Mouse (Mus musculus): ENCODE data around the gene Smad3. TPM values are rescaled to one million over a fixed set of nuclear protein-coding genes. Genes with fewer than 3 reads are reported as not detected.

Smad3 gene
- polyA plus RNA-seq, 1 experiment from 2014 or later = 5.3 TPM

- H3K4me1 ChIP-seq (replicated peaks; ENCODE audit: control insufficient read depth, insufficient read depth) = peaks cover 12% of the 10 kb centered on the region
Measured at GRCm38 (mm10) chr9:63701957-63702309, 55.9 kb downstream of the Smad3 start.

DNA sequence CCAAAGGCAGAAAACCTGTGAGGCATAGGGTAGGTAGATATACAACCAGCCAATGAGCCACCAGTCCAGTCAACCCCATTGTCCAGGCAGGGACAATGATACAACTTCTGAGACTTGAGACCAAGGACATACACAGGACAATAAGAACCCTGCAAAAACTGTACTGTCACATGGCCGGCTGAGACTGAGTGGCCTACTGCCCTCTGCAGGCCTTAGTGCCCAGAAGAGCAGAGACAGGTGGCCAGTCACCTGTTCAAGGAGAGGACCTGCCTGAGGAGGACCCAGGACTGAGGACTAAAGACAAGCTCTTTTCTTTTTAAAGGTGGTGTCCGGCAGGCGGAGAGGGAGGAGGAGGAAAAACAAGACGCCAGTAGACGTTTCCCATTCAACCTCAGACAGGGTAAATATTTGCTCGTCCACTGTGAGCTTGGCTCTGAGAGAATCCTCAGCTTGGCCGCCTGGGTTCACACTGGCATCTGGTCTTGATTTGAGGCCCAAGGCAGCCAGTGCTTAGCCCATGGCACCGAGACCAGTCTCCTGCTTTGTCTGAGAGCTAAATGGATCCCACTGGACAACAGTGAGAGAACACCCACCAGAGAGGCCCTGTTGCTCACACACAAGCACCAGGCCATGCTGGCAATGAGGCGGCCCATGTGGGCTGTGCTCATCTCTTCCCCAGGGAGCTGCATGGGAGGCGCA lies 56.4 kb downstream of the Smad3 start:
- Histone ChIP-seq H3K27me3 (ENCODE audit: control insufficient read depth, insufficient read depth, low read length) (no peaks in the 10 kb centered on the region), H3K4me1 (replicated peaks; ENCODE audit: control insufficient read depth, insufficient read depth) (peaks cover 8% of the 10 kb centered on the region; the same call in 1 of the 2 replicates), H3K4me3 (ENCODE audit: low read depth, low read length) (no peak overlapping the region), H3K36me3 (ENCODE audit: control insufficient read depth, insufficient read depth, low read length) (no peaks in the 10 kb centered on the region), H3K27ac (replicated peaks) (0 out of 2 replicates have a peak overlapping the region, but pooled peaks have one; percentile 35), H3K4me2 (replicated peaks; ENCODE audit: low read depth) (no peak overlapping the region), H3K9ac (ENCODE audit: low read length) (no peak overlapping the region), H3K9me3 (ENCODE audit: control insufficient read depth, low read length) (no peaks in the 10 kb centered on the region)
- ATAC-seq (ENCODE audit: low FRiP score, low TSS enrichment) (peak; percentile 33; the same call in 1 of the 2 replicates), DNase-seq (ENCODE audit: low spot score) (peak; percentile 38)
- TF ChIP-seq CTCF (IDR thresholded peaks at IDR 0.05; ENCODE audit: low read depth) (peak; percentile 51), EP300 (optimal IDR thresholded peaks at IDR 0.05) (no peak)
- WGBS = 67% methylated on average over 10 of the region's 10 CpGs

More at GRCm38 (mm10) chr9:63701957-63702309, 55.9 kb downstream of the Smad3 start:
- H3K27me3 ChIP-seq (ENCODE audit: control insufficient read depth, insufficient read depth, low read length) = no peaks in the 10 kb centered on the region
- H3K9me3 ChIP-seq (ENCODE audit: control insufficient read depth, low read length) = no peaks in the 10 kb centered on the region
- H3K36me3 ChIP-seq (ENCODE audit: control insufficient read depth, insufficient read depth, low read length) = no peaks in the 10 kb centered on the region
- H3K27ac ChIP-seq (replicated peaks) = 0 out of 2 replicates have a peak overlapping the region, but pooled peaks have one; percentile 35
- DNase-seq (ENCODE audit: low spot score) (no peak), ATAC-seq (ENCODE audit: low FRiP score, low TSS enrichment) (no peak)
- WGBS = 81% methylated on average over 4 of the region's 4 CpGs
- no peak overlapping the region for H3K4me2 ChIP-seq (replicated peaks; ENCODE audit: low read depth)
- TF ChIP-seq EP300 (optimal IDR thresholded peaks at IDR 0.05) = no peak
- no peak for TF ChIP-seq CTCF (IDR thresholded peaks at IDR 0.05; ENCODE audit: low read depth)
- H3K9ac ChIP-seq (ENCODE audit: low read length) = no peak overlapping the region
- no peak overlapping the region for H3K4me3 ChIP-seq (ENCODE audit: low read depth, low read length)

DNA sequence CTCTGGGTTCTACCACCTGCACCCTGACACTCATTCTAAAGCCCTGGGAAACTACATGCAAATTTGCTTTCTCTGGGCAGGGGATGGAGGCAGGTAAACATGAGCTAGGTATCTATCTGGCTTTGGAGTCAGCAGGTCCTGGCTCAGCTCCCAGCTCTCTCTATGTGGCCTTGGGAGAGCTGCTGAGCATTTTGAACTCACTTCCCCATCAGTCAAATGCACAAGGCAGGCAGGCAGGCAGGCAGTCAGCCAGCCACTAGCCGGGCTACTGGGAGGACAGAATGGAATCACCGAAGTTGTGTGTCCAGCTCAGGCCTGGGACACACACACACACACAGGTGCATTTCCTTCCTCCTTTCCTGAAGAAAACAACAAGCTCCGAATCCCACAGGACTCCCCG lies 58.6 kb downstream of the Smad3 start:
- Histone ChIP-seq H3K4me1 (replicated peaks; ENCODE audit: control insufficient read depth, insufficient read depth) (peaks cover 5% of the 10 kb centered on the region; the same call in 1 of the 2 replicates), H3K9ac (ENCODE audit: low read length) (no peak overlapping the region), H3K4me2 (replicated peaks; ENCODE audit: low read depth) (no peak overlapping the region), H3K4me3 (ENCODE audit: low read depth, low read length) (no peak overlapping the region), H3K27ac (replicated peaks) (no peak overlapping the region), H3K27me3 (ENCODE audit: control insufficient read depth, insufficient read depth, low read length) (no peaks in the 10 kb centered on the region), H3K9me3 (ENCODE audit: control insufficient read depth, low read length) (no peaks in the 10 kb centered on the region), H3K36me3 (ENCODE audit: control insufficient read depth, insufficient read depth, low read length) (no peaks in the 10 kb centered on the region)
- no peak for DNase-seq (ENCODE audit: low spot score)
- no peak for ATAC-seq (ENCODE audit: low FRiP score, low TSS enrichment)
- WGBS = 72% methylated on average over 4 of the region's 4 CpGs
- TF ChIP-seq EP300 (optimal IDR thresholded peaks at IDR 0.05) (no peak), CTCF (IDR thresholded peaks at IDR 0.05; ENCODE audit: low read depth) (no peak)

DNA sequence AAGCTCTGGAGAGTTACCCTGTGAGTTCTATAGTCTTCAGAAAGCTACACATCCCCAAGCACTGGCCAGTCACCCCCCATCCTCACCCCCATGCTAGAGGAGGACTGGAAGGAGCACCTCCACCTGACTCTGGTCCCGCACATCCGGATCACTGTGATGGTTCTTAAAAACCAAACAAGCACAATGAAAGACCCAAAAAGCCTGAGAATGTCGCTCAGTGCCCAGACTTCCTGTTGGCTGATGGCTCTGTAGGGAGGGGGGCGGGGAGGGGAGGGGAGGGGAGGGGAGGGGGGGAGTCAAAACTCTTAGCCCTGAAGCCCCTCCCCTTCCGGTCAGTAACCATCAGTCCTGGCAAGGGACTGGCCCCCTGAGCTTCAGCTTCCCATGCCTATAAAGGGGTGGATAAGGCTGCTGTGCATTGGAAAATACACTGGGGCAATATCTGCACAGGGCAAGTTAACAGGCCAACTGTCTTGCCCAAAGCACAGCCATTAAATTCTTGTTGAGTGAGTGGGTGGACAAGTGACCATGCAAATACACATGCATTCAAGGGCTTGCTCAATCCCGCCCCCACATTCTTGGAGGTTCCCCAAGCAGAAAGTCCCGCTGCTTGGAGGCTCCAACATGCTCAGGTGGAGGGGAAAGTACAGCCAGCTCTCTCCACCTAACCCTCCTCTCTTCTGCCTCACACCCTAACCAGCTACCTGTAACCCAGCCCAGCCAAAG lies 59.3 kb downstream of the Smad3 start:
- H3K4me3 ChIP-seq (ENCODE audit: low read depth, low read length) = no peak overlapping the region
- WGBS = 66% methylated on average over 5 of the region's 7 CpGs
- H3K9me3 ChIP-seq (ENCODE audit: control insufficient read depth, low read length) = no peaks in the 10 kb centered on the region
- DNase-seq (ENCODE audit: low spot score) (no peak), ATAC-seq (ENCODE audit: low FRiP score, low TSS enrichment) (no peak)
- H3K27ac ChIP-seq (replicated peaks) = no peak overlapping the region
- TF ChIP-seq EP300 (optimal IDR thresholded peaks at IDR 0.05) (no peak), CTCF (IDR thresholded peaks at IDR 0.05; ENCODE audit: low read depth) (no peak)
- H3K9ac ChIP-seq (ENCODE audit: low read length) = no peak overlapping the region
- no peak overlapping the region for H3K4me2 ChIP-seq (replicated peaks; ENCODE audit: low read depth)
- H3K27me3 ChIP-seq (ENCODE audit: control insufficient read depth, insufficient read depth, low read length) = no peaks in the 10 kb centered on the region
- peaks cover 5% of the 10 kb centered on the region; the same call in 1 of the 2 replicates for H3K4me1 ChIP-seq (replicated peaks; ENCODE audit: control insufficient read depth, insufficient read depth)
- no peaks in the 10 kb centered on the region for H3K36me3 ChIP-seq (ENCODE audit: control insufficient read depth, insufficient read depth, low read length)

DNA sequence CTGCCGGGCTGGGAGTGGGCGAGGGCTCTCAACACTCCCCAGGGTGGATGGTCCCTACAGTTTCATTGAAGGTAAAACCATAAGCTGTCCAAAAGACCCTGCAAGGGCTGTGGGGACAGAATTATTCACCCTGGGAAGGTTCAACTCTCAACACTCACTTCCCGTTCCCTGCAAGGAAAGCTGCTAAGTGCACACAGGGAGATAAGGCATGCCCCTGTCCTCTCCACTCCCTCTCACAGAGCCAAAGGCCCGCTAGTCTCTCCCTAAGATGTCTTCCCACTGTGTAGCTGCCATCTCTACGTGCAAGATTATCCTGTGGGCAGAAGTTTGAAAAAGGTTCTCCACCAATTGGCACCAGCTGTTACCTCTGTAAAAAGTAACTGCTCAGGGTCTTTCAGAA lies 60.2 kb downstream of the Smad3 start:
- H3K9ac ChIP-seq (ENCODE audit: low read length) = no peak overlapping the region
- no peaks in the 10 kb centered on the region for H3K36me3 ChIP-seq (ENCODE audit: control insufficient read depth, insufficient read depth, low read length)
- no peak for DNase-seq (ENCODE audit: low spot score)
- no peaks in the 10 kb centered on the region for H3K27me3 ChIP-seq (ENCODE audit: control insufficient read depth, insufficient read depth, low read length)
- H3K4me2 ChIP-seq (replicated peaks; ENCODE audit: low read depth) = no peak overlapping the region
- WGBS = 62% methylated on average over 5 of the region's 5 CpGs
- ATAC-seq (ENCODE audit: low FRiP score, low TSS enrichment) = no peak
- H3K4me3 ChIP-seq (ENCODE audit: low read depth, low read length) = no peak overlapping the region
- H3K27ac ChIP-seq (replicated peaks) = peak overlapping the region; percentile 14; the same call in 1 of the 2 replicates
- peaks cover 2% of the 10 kb centered on the region; the same call in 1 of the 2 replicates for H3K4me1 ChIP-seq (replicated peaks; ENCODE audit: control insufficient read depth, insufficient read depth)
- TF ChIP-seq CTCF (IDR thresholded peaks at IDR 0.05; ENCODE audit: low read depth) = no peak
- no peak for TF ChIP-seq EP300 (optimal IDR thresholded peaks at IDR 0.05)
- no peaks in the 10 kb centered on the region for H3K9me3 ChIP-seq (ENCODE audit: control insufficient read depth, low read length)

Measured in stomach, postnatal 0 days (tissue).